Mouse (Mus musculus): ENCODE measurements at regions not wholly inside any gene's neighbourhood (a gene's known extent, or its start where the extent isn't known, plus 50 kb on each side); places are given as distances from the start of the nearest gene placed in this dataset.
A peak's percentile ranks its signal among the peaks of the same experiment; 100 is the strongest.

DNA sequence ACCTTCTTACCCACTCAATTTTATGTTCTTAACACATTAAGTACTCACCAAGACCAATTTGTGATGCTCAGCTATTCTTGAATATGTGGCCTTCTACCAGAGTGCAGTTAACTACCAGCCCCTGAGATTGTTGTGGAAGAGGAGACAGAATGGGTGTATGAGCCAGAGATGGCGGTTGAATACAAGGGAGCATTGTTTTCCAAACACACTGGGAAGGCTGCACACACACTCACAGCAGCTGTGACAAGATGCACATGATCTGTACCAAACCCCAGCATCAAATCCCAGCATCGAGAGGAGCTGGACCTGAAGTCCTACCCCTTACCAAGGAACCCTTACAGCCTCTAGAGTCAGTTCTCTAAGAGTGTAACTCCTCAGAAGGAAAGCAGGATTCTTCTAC is 91.4 kb upstream of the Wscd1 start:
- no peak for DNase-seq (ENCODE audit: low read depth, low spot score)

DNA sequence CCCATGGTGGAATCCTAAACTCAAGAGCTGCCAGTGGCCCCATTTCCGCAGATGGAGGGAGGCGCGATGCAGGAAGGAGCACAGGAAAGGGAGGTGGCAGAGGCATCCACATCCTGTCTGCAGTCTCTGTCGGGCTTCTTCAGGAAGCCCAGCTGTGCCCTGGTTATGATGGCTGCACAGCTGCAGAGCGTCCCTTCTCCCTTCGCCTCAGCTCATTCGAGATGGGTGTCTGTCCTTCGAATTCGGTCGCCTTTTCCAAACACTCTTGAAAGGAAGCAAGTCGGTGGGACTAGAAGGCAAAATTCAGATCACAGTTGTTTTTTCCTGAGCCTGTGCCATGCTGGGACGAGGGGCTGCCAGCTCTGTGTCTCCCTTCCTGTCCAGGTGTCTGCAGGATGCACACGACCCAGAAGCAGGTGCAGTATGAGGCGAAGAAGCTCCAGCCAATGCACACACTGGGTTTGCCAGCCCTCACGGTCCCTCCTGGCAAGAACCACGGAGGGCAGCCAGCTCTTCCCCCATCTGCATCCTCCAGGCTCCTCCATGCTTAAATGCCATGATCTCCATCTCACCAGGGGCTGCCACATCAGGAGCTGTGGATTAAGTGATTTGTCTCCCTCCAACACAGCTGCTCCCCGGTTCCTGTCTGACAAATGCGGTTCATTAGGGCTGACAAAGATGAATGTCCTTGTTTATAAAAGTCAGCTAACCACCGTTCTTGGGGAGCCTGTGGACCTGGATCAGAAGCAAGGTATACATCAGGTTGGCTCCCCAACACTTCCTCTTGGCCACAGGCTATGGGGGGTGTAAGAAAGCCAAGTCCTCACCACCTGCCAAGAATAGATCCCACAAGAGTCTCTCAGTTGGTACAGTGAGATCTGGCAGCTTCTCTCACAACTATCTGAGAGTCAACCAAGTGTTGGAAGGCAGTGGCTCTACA is 79.3 kb upstream of the Wscd1 start:
- DNase-seq (ENCODE audit: low read depth, low spot score), result no peak

DNA sequence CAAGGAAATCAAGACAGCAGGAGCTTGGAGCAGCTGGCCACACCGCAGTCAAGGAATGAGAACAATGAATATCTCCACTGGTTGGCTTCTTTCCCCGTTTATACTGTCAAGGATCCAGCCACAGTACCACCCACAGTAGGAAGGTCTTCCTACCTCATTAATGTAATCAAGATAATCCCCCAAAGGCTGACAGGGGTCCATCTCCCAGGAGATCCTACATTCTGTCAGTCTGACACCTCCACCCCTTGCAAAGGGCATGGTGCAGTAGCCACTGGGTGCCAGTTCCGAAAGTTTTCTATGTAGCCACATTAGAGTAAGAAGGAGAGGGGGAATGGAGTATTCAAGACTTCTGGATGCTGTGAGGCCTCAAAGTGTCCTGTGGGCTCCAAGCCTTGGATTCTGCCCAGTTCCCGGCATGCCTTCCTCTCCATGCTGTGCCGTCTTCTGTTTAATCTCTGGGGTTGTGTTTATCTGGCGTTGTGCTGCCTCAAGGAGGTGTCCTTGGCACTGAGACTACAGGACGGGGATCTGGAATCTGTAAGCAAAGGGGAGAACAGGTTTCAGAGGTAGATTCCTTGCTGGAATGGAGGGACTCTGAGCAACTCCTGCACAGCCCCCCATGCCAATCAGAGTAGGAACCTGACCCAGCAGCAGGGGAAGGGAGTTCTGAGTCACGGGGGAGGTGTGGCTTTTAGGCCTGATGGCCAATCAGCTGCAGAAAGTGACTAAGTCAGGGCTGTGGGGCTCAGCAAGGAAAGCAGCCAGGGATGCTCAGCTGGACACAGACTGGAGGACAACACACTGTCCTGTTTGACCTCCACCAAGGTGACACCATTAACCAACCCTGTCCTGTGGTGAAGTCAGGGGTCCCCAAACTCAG is 77.3 kb upstream of the Wscd1 start:
- DNase-seq (ENCODE audit: low read depth, low spot score), result no peak

DNA sequence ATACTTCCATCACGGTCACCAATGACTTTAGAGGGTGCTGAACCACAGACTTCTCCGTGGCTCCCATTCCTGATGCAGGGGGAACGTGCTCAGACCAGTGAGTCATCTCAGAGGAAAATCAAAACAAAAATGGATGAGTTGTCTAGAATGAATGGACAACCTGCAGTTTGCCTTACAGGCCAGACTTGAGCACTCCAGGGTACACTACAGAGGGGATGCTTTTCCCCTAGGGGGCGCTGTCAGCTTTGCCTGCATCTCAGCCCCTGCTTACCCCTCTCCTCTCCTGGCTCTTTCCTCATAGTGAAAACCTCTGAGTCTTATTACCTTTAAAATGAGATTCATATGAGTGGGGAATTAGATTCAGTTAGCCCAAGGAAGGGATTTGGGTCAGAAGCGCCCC is 75.4 kb upstream of the Wscd1 start:
- no peak for DNase-seq (ENCODE audit: low read depth, low spot score)

DNA sequence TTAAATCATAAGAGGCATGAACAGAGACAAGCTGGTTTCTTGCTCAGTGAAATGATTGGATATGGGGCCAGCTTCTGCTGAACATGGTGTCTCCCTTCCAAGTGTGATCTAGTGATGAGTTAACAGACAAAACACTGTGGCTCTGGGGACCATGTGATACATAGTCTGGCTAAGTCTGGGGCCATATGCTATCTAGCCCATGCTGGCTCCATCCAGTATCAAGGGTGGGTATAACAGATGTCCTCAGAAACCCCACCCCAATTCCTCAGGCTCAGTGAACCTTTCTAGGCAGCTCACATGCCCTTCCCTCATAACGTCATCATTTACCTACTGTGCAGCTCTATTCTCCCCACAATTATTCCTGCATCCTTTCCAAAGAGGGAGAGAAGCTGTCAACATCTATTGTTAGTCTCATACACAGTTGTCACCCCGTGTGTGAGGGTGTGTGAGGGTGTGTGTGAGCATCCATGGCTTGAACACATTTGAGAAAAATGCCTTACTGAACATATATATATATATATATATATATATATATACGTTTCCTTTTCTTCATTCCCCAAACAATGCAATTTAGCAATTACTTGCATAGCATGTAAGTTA is 73.9 kb upstream of the Wscd1 start:
- DNase-seq (ENCODE audit: low read depth, low spot score), result no peak

DNA sequence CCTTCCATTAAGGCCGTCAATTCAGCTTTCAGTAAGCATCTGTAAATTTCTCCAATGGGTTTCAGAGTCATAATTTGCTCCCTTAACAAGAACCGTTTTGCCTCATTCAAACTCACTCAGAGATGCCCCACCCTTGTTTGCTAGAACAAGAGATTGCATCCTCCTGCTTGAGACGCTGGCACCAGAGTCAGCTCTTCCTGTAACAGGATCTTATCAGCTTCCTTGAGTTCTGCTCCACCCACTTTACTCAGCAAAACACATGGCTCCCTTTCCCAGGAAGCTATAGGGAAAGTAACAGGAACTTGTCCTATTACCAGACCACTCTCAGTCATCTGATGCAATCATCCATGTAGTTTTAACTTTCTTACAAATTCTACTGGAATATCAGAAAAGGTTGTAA is 52.7 kb upstream of the Wscd1 start:
- DNase-seq (ENCODE audit: low read depth, low spot score), result peak; percentile 2

DNA sequence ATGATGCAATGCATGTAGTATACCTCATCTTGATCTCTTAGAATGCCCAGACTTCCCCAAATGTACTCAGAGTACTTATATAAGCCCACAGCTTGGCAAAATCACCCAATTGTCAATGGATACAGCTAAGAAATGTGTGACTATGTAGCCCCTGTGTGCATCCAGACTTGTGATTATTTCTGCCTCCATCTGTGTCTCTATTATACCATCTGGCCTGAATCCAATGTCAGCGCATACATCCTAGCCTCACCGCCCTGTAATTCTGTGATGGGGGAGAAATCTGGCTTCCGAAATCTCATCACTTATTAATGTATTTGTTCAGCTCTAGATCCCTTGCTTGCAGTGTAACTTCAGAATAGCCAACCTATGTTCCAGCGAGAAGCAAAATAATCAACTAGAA is 50.9 kb upstream of the Wscd1 start:
- no peak for DNase-seq (ENCODE audit: low read depth, low spot score)
